Mouse (Mus musculus) MEL (cell line): ENCODE results near the gene Ngly1. TPM values are rescaled to one million over a fixed set of nuclear protein-coding genes. Genes with fewer than 3 reads are reported as not detected.

ENCODE experiments used
- DNase-seq: peaks from one replicate; pipeline ENCODE4 v3.0.0; 2011; ENCODE audit warnings: low read depth, low spot score
- H3K27ac ChIP-seq: 2 replicates; pipeline ENCODE4 v1.5.1; 2012; ENCODE audit warnings: low read depth, mild to moderate bottlenecking, control low read depth, low read length, moderate library complexity; ENCODE audit not compliant: control insufficient read depth
- H3K27me3 ChIP-seq, 2 experiments: fragments of 150-350 bp in 1 of 2; sonication (generic) in 1 of 2; 2 replicates each; pipeline ENCODE4 v1.6.1; 2012; ENCODE audit warnings: low read length in 2 of 2, mild to moderate bottlenecking in 2 of 2, improper control_type of control experiment in 1 of 2, moderate library complexity in 1 of 2; ENCODE audit not compliant: insufficient read depth in 2 of 2, control insufficient read depth in 1 of 2
- H3K36me3 ChIP-seq, 2 experiments: 2 replicates each; pipeline ENCODE4 v1.6.1; 2012 to 2014; ENCODE audit warnings: low read length in 2 of 2, improper control_type of control experiment in 1 of 2, inconsistent platforms in 1 of 2, mild to moderate bottlenecking in 1 of 2; ENCODE audit not compliant: insufficient read depth in 2 of 2, control insufficient read depth in 1 of 2
- H3K4me1 ChIP-seq, 2 experiments: fragments of 150-350 bp in 1 of 2; sonication (generic) in 1 of 2; 2 replicates each; pipeline ENCODE4 v1.6.1; 2012; ENCODE audit warnings: low read length in 2 of 2, improper control_type of control experiment in 1 of 2, mild to moderate bottlenecking in 1 of 2; ENCODE audit not compliant: insufficient read depth in 2 of 2, control insufficient read depth in 1 of 2
- H3K4me3 ChIP-seq, 2 experiments: fragments of 150-350 bp in 1 of 2; sonication (generic) in 1 of 2; 2 replicates each; pipeline ENCODE4 v1.5.1; 2012; ENCODE audit warnings: low read depth in 2 of 2, low read length in 2 of 2, mild to moderate bottlenecking in 2 of 2, moderate library complexity in 2 of 2, control low read depth in 1 of 2, improper control_type of control experiment in 1 of 2; ENCODE audit not compliant: control insufficient read depth in 1 of 2, insufficient read depth in 1 of 2
- H3K79me2 ChIP-seq: 2 replicates; pipeline ENCODE4 v1.6.1; 2012; ENCODE audit warnings: mild to moderate bottlenecking, low read length, moderate library complexity; ENCODE audit not compliant: control insufficient read depth, poor library complexity, insufficient read depth
- H3K9ac ChIP-seq: 2 replicates; pipeline ENCODE4 v1.6.1; 2012; ENCODE audit warnings: low read depth, mild to moderate bottlenecking, control low read depth, low read length, moderate library complexity; ENCODE audit not compliant: control insufficient read depth, poor library complexity, severe bottlenecking
- H3K9me3 ChIP-seq: fragments of 150-350 bp; sonication (generic); replicated peaks from 2 replicates; pipeline ENCODE4 v1.6.1; 2012; ENCODE audit warnings: mild to moderate bottlenecking, low read length, improper control_type of control experiment, moderate library complexity; ENCODE audit not compliant: insufficient read depth
- CHD1 ChIP-seq: IDR thresholded peaks from 2 replicates; pipeline ENCODE4 v1.6.1; 2012; ENCODE audit warnings: low read depth, mild to moderate bottlenecking, inconsistent platforms, low read length, improper control_type of control experiment
- ELF1 ChIP-seq: IDR thresholded peaks from 2 replicates; pipeline ENCODE4 v1.6.1; 2014; ENCODE audit warnings: low read depth, mild to moderate bottlenecking, inconsistent platforms, low read length, improper control_type of control experiment, moderate library complexity
- EP300 ChIP-seq, 2 experiments: IDR thresholded peaks; 2 replicates each; pipeline ENCODE4 v1.6.1; 2011; ENCODE audit warnings: improper control_type of control experiment in 2 of 2, low read length in 2 of 2, low read depth in 1 of 2, mild to moderate bottlenecking in 1 of 2
- GATA1 ChIP-seq: IDR thresholded peaks from 2 replicates; pipeline ENCODE4 v1.6.1; 2011; ENCODE audit warnings: low read depth, low read length, improper control_type of control experiment
- HCFC1 ChIP-seq: IDR thresholded peaks from 2 replicates; pipeline ENCODE4 v1.6.1; 2012; ENCODE audit warnings: low read depth, mild to moderate bottlenecking, inconsistent platforms, low read length, improper control_type of control experiment, moderate library complexity
- JUND ChIP-seq: IDR thresholded peaks from 2 replicates; pipeline ENCODE4 v1.6.1; 2011; ENCODE audit warnings: low read depth, mild to moderate bottlenecking, improper control_type of control experiment, low read length
- KAT2A ChIP-seq: conservative IDR thresholded peaks from 2 replicates; pipeline ENCODE4 v1.6.1; 2012; ENCODE audit warnings: low read depth, low read length, improper control_type of control experiment, inconsistent platforms
- MXI1 ChIP-seq: IDR thresholded peaks from 2 replicates; pipeline ENCODE4 v1.6.1; 2011; ENCODE audit warnings: mild to moderate bottlenecking, low read depth, low read length, improper control_type of control experiment
- NELFE ChIP-seq: IDR thresholded peaks from 2 replicates; pipeline ENCODE4 v1.6.1; 2011; ENCODE audit warnings: low read depth, low read length, improper control_type of control experiment
- NRF1 ChIP-seq: IDR thresholded peaks from 2 replicates; pipeline ENCODE4 v1.6.1; 2014; ENCODE audit warnings: low read depth, mild to moderate bottlenecking, inconsistent platforms, low read length, improper control_type of control experiment, moderate library complexity; ENCODE audit not compliant: poor library complexity, insufficient read depth, severe bottlenecking
- POLR2A ChIP-seq, 2 experiments: IDR thresholded peaks; 2 replicates each; pipeline ENCODE4 v1.6.1; 2011 to 2012; ENCODE audit warnings: low read length in 2 of 2, mild to moderate bottlenecking in 2 of 2, control low read depth in 1 of 2, improper control_type of control experiment in 1 of 2, low read depth in 1 of 2, moderate library complexity in 1 of 2; ENCODE audit not compliant: control insufficient read depth in 1 of 2, insufficient read depth in 1 of 2, poor library complexity in 1 of 2
- POLR2AphosphoS5 ChIP-seq: IDR thresholded peaks from 2 replicates; pipeline ENCODE4 v1.6.1; 2012; ENCODE audit warnings: low read depth, borderline replicate concordance, mild to moderate bottlenecking, inconsistent platforms, low read length, moderate library complexity, mixed read lengths
- TBP ChIP-seq: IDR thresholded peaks from 2 replicates; pipeline ENCODE4 v1.8.0; 2011; ENCODE audit warnings: low read depth, low read length, improper control_type of control experiment
- USF1 ChIP-seq: IDR thresholded peaks from 2 replicates; pipeline ENCODE4 v1.6.1; 2014; ENCODE audit warnings: low read depth, mild to moderate bottlenecking, inconsistent platforms, low read length, improper control_type of control experiment, moderate library complexity
- USF2 ChIP-seq, 2 experiments: IDR thresholded peaks; 2 replicates each; pipeline ENCODE4 v1.6.1; 2011 to 2012; ENCODE audit warnings: improper control_type of control experiment in 2 of 2, low read length in 2 of 2, borderline replicate concordance in 1 of 2, inconsistent platforms in 1 of 2, low read depth in 1 of 2, mild to moderate bottlenecking in 1 of 2; ENCODE audit not compliant: insufficient read depth in 1 of 2
- ZC3H11A ChIP-seq: IDR thresholded peaks from 2 replicates; pipeline ENCODE4 v1.6.1; 2012; ENCODE audit warnings: low read depth, mild to moderate bottlenecking, inconsistent platforms, low read length, improper control_type of control experiment
- ZMIZ1 ChIP-seq: IDR thresholded peaks from 2 replicates; pipeline ENCODE4 v1.6.1; 2012; ENCODE audit warnings: low read depth, mild to moderate bottlenecking, inconsistent platforms, low read length, improper control_type of control experiment, moderate library complexity
- ZNF384 ChIP-seq: IDR thresholded peaks from 2 replicates; pipeline ENCODE4 v1.6.1; 2012; ENCODE audit warnings: low read depth, mild to moderate bottlenecking, inconsistent platforms, low read length, improper control_type of control experiment
- polyA plus RNA-seq, 2 experiments: library from polyadenylated mRNA; stranded (reverse) in 1 of 2; unstranded in 1 of 2; fragments of >175 nt in 1 of 2; fragments of >200 nt in 1 of 2; gene quantifications; 2 replicates each; pipeline versions ENCODE4 v1.2.1 to v1.2.4; 2012; ENCODE audit warnings: low replicate concordance in 2 of 2, low read depth in 1 of 2; ENCODE audit not compliant: insufficient read length in 2 of 2, insufficient read depth in 1 of 2, missing spikeins in 1 of 2
- total RNA-seq: library from RNA; depleted of rRNA; stranded (reverse); fragments of 300-350 nt; gene quantifications from 2 replicates; pipeline ENCODE4 v1.2.3, GENCODE M21; 2012

Ngly1 gene
- total and polyA plus RNA-seq, 3 experiments: 26.7 to 28.7 TPM; not detected in 1

DNA sequence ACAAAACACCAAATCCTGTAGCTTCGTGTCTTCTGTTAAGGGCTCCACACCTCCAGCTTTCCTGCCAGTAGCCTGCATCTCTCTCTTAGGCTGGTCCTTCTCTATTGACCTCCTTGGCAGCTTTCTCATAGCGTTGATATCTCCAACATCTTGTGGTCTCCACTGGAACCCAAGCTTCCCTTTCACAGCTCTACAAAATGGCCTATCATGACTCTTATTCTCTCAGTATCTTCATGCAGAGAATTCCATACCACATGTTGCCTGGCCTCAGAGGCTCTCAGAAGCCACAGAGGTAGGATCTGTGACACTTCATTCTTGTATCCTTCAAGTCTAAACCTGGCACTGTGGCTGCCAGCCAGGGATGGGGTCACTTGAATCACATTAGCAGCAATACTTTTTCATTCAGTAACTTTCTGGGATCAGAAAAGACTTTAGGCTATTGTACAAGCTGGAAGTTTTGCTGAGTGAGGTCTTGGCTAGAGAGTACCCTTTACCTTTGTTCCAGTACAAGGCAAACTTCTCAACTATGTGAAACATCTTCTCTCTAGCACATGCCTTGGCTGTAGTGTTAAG, 2.7 kb upstream of the Ngly1 start (continued):
- TF ChIP-seq POLR2A (IDR thresholded peaks at IDR 0.05; ENCODE audit: control insufficient read depth in 1 of 2, insufficient read depth in 1 of 2, low read depth in 1 of 2, low read length in 2 of 2, poor library complexity in 1 of 2): no peak
- no peak for TF ChIP-seq ZC3H11A
- TF ChIP-seq USF1: 0 out of 2 replicates have a peak, but pooled peaks have one; percentile 20
- TF ChIP-seq ZNF384: no peak
- TF ChIP-seq USF2 (IDR thresholded peaks at IDR 0.05; ENCODE audit: borderline replicate concordance in 1 of 2, insufficient read depth in 1 of 2, low read depth in 1 of 2, low read length in 2 of 2): no peak
- no peak for TF ChIP-seq POLR2AphosphoS5
- TF ChIP-seq HCFC1: no peak
- no peak for TF ChIP-seq NELFE
- TF ChIP-seq, all 39 proteins: peak for 9

DNA sequence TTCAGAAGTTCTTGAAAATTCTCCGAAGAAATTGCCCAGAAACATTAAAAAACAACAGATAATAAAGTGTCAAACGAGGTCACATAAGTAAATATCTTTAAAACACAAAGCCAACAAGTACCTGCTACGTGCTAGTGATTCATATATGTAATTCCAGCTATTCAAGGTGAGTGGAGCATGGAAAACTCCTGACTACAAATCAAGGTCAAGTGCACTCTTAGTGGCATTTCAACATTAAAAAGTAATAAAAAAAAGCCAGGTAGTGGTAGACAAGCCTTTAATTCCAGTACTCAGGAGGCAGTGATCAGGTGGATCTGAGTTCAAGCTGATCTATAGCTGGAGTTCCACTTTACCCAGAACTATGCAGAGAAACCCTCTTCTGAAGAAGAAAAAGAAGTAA, 945 bp upstream of the Ngly1 start:
- peak overlapping the region; percentile 72; the same call in 1 of the 2 replicates for H3K9ac ChIP-seq
- H3K4me1 ChIP-seq: peaks cover 26 to 30% of the 10 kb centered on the region in 2 experiments
- TF ChIP-seq KAT2A (no peak), USF2 (IDR thresholded peaks at IDR 0.05; ENCODE audit: borderline replicate concordance in 1 of 2, insufficient read depth in 1 of 2, low read depth in 1 of 2, low read length in 2 of 2) (no peak), GATA1 (no peak), JUND (no peak), ZC3H11A (no peak), EP300 (IDR thresholded peaks at IDR 0.05; ENCODE audit: low read depth in 1 of 2, low read length in 2 of 2) (no peak), MXI1 (no peak), ZMIZ1 (no peak)
- H3K36me3 ChIP-seq: peaks cover 0 to 46% of the 10 kb centered on the region in 2 experiments; a peak in 2 of 4 replicates
- H3K9me3 ChIP-seq: no peaks in the 10 kb centered on the region
- H3K27ac ChIP-seq: peak overlapping the region; percentile 24; the same call in 1 of the 2 replicates
- DNase-seq: no peak
- H3K79me2 ChIP-seq: peaks cover 8% of the 10 kb centered on the region
- H3K27me3 ChIP-seq: no peaks in the 10 kb centered on the region
- peak overlapping the region; percentile 26 to 87; a peak in 3 of 4 replicates for H3K4me3 ChIP-seq

DNA sequence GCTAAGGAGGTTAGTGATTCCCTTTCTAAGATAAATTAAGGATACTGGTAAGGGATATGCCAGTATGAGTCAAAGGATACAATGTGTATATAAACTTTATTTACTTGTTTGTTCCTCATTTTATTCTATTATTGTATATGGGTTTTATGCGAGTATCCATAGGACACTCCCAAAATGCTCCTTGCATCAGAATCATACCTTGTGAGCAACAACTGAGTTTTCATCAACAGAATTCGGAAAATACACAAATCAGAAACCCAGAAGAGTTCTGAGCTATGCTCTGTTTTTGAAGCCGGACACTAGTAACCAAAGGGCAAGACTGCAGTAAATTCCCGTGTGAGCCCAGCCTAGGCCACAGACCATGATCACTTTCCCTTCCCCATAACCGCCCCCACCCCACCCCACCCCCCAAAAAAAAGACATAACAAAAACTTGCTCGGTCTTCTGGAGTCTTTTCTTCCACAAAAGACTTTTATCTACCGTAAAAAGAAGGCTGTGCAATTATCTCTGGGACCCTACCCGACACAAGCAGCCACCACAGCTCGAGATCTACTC, 400 bp upstream of the Ngly1 start:
- H3K36me3 ChIP-seq: peaks cover 0 to 46% of the 10 kb centered on the region in 2 experiments; a peak in 2 of 4 replicates
- H3K79me2 ChIP-seq: peaks cover 8% of the 10 kb centered on the region
- H3K9ac ChIP-seq: peak overlapping the region; percentile 72
- H3K27me3 ChIP-seq: no peaks in the 10 kb centered on the region
- peak overlapping the region; percentile 59 to 87 for H3K4me3 ChIP-seq
- H3K27ac ChIP-seq: peak overlapping the region; percentile 74
- peaks cover 27 to 30% of the 10 kb centered on the region in 2 experiments for H3K4me1 ChIP-seq
- peak; percentile 43 for DNase-seq
- TF ChIP-seq TBP (peak; percentile 53; the same call in 1 of the 2 replicates), CHD1 (peak; percentile 68; the same call in 1 of the 2 replicates), NRF1 (no peak), ELF1 (0 out of 2 replicates have a peak, but pooled peaks have one; percentile 3)
- no peaks in the 10 kb centered on the region for H3K9me3 ChIP-seq
